Mouse (Mus musculus): ENCODE measurements around the gene Anxa11.

- TF ChIP-seq EP300 (IDR thresholded peaks at IDR 0.05; ENCODE audit: low read depth in 1 of 2, low read length in 2 of 2) (no peak), UBTF (IDR thresholded peaks at IDR 0.05; ENCODE audit: borderline replicate concordance, insufficient read depth, low read depth, low read length) (no peak), ETS1 (IDR thresholded peaks at IDR 0.05; ENCODE audit: low read depth, low read length) (no peak), ZC3H11A (IDR thresholded peaks at IDR 0.05; ENCODE audit: low read depth, low read length) (no peak), TAL1 (IDR thresholded peaks at IDR 0.05; ENCODE audit: low read length) (no peak), CTCF (IDR thresholded peaks at IDR 0.05 in 2 of 3, conservative IDR thresholded peaks at IDR 0.05 in 1 of 3; ENCODE audit: control insufficient read depth in 1 of 3, insufficient read depth in 1 of 3, low read depth in 2 of 3, low read length in 3 of 3, poor library complexity in 1 of 3, severe bottlenecking in 1 of 3) (no peak), POLR2A (IDR thresholded peaks at IDR 0.05; ENCODE audit: control insufficient read depth in 1 of 2, insufficient read depth in 1 of 2, low read depth in 1 of 2, low read length in 2 of 2, poor library complexity in 1 of 2) (no peak), E2F4 (IDR thresholded peaks at IDR 0.05; ENCODE audit: borderline replicate concordance, low read depth, low read length) (no peak), USF1 (IDR thresholded peaks at IDR 0.05; ENCODE audit: low read depth, low read length) (no peak)
These were observed 36.1 kb upstream of the Anxa11 start for GRCm38 (mm10) chr14:25805871-25806270.

Measured in MEL (cell line).